Mouse (Mus musculus) thymus, postnatal 36 days (tissue): Measurements from ENCODE around the gene Mmp24.

Source experiments
- DNase-seq, 2 experiments: peaks; one replicate each; pipeline ENCODE4 v3.0.0; 2022; ENCODE audit warnings: mixed read lengths in 2 of 2

Mmp24 gene

GRCm38 (mm10) chr2:155776824-155777687 is 1.9 kb downstream of the Mmp24 start:
- DNase-seq: no peak

GRCm38 (mm10) chr2:155777688-155777985 is 2.5 kb downstream of the Mmp24 start:
- DNase-seq: no peak

GRCm38 (mm10) chr2:155778004-155778403 is 2.9 kb downstream of the Mmp24 start:
- no peak for DNase-seq

DNA sequence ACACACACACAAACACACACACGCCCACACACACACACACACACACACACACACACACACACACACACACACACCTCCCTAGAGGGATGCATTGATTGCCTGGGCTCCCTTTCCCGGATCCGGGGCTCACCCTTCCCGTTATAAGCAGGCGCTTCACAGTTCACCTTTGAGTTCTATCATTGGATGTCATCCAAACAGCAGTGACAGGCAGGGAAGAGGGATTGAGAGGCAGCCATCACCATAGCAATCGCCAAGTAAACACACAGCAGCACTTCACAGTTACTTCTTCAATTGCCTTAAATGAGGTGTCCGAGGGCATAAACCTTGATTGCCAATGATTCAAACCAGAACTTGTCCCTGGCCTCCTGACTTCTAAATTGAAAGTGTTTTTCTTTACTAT is 3.9 kb downstream of the Mmp24 start:
- DNase-seq: no peak

DNA sequence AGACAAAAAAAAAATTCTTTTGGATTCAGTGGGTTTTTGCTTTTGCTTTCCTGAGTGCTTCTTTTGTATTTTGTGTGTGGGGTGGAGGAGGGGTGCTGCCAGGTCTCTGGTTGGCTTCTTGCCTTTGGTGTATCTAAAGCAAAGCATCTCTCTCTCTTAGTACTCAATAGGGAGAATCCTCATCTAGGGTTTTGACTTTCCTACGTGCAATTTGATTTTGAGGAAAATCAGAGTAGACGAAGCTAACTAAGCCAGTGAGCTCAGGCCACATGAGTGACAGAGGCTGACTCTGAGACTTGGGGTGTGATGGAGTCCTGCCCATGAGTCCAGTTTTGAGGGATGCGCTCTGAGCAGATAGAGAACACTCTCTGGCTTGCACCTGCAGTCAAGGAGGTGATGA is 4.4 kb downstream of the Mmp24 start:
- DNase-seq: no peak

DNA sequence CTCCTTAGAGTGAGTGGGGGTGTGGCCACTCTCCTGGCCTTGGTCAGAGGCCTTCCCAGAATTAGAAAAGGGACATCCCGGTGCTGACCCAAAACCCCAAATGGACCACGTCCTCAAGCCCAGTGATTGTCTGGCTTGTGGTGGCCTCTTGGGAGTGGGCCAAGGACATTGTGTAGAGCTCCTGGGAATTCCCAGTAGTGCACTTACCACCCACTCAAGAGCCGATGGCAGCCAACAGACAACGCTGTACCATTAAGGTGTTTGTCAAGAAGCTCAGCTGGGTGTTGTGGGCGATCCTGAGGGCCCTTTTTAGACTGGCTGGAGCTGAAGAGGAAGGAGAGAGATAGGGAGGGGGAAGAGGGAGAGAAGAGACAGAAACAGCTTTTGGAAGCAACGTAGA is 9.4 kb downstream of the Mmp24 start:
- DNase-seq: no peak

DNA sequence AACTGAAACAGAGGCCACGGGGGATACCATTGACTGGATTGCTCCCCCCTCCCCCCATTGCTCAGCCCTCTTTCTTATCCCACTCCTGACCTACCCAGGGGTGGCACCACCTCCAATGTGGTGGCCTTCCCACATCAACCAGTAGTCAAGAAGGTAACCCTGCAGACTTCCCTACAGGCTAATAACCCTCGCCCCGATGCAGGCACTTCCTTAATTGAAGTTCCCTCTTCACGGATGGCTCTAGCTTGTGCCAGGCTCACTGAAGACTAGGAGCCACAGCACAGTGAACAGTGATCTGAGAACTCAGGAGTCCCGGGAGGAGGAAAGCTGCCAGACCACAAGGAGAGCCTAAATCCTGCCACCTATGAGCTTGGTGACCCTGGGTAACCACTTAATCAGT is 11.8 kb downstream of the Mmp24 start:
- no peak for DNase-seq

- DNase-seq: no peak
These were observed 13.1 kb downstream of the Mmp24 start for GRCm38 (mm10) chr2:155787949-155788931.

GRCm38 (mm10) chr2:155792899-155793298 is 17.8 kb downstream of the Mmp24 start:
- DNase-seq: no peak

- no peak for DNase-seq
These were observed 19.7 kb downstream of the Mmp24 start for GRCm38 (mm10) chr2:155794674-155795445.

DNA sequence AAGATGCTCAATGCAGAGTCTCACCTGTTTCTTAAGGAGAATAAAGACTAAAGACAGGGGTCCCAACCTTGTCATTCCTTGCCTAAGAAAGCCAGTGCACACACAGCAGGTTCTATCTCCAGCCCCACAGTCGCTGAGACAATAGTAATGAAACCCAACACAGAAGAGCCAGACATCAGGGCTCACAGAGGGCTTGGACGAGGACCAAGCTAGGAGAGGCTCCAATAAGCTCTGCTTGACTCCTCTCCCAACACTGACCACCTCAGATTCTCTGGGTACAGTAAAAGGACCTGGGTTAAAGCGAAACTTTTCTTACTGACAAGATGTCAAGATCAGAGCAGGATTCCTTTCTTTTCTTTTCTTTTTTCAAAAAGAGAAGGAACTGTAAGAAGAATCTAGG is 23.5 kb downstream of the Mmp24 start:
- DNase-seq: no peak

GRCm38 (mm10) chr2:155802761-155803160 is 27.6 kb downstream of the Mmp24 start:
- DNase-seq: no peak

GRCm38 (mm10) chr2:155804053-155804452 is 28.9 kb downstream of the Mmp24 start:
- no peak for DNase-seq

GRCm38 (mm10) chr2:155805231-155805924 is 30.2 kb downstream of the Mmp24 start:
- no peak for DNase-seq

GRCm38 (mm10) chr2:155805925-155806255 is 30.7 kb downstream of the Mmp24 start:
- no peak for DNase-seq

DNA sequence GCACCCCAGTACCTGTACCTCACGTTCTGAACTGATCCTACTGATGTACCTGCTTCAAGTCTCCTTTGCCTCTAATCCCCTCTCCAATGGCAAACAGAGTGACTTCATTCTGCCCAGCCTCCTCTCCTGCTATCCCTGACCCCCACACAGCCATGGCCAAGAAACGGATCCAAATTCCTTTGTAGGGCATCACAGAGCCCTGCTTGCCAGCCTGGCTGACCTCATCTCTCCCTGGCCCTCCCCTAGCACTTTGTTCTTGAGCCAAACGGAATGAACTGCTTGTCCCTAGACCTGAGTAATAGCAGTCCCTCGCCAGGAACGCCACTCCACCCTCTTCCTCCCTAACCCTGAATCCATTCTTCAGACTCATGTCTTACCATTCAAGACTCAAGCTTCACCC is 31.4 kb downstream of the Mmp24 start:
- no peak for DNase-seq

- DNase-seq: no peak
These were observed 32.3 kb downstream of the Mmp24 start for GRCm38 (mm10) chr2:155807408-155807807.

DNA sequence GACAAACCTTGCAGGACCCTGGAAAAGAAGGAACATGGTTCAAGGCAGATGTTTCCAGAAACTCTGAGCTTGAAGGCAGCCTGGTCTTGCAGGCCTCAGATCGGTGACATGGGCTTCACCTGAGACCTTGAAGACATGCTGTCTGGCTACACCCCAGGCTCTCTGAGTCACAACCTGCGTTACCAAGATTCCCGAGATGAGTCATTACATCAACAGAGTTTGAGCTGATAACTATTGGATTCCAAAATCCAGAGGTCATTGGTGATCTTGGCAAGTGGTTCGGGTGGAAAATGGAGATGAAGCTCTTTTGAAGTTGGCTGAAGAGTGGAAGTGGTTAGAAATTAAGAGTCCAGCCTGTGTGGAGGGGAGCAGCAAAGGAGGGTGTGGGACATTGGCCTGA is 34.5 kb downstream of the Mmp24 start:
- DNase-seq: no peak

GRCm38 (mm10) chr2:155811821-155812396 is 36.8 kb downstream of the Mmp24 start:
- DNase-seq: peak; percentile 69 to 75

- DNase-seq: no peak
These were observed 37.5 kb downstream of the Mmp24 start for GRCm38 (mm10) chr2:155812637-155813036.

- no peak for DNase-seq
These were observed 39.7 kb downstream of the Mmp24 start for GRCm38 (mm10) chr2:155814829-155815228.

- no peak for DNase-seq
These were observed 41.0 kb downstream of the Mmp24 start for GRCm38 (mm10) chr2:155816179-155816578.
